Mouse (Mus musculus) ES-E14 (cell line): ENCODE measurements at regions not wholly inside any gene's neighbourhood (a gene's known extent, or its start where the extent isn't known, plus 50 kb on each side); places are given as distances from the start of the nearest gene placed in this dataset.

Source experiments
- CHD2 ChIP-seq: IDR thresholded peaks from 2 replicates; pipeline ENCODE4 v1.6.1; 2014; ENCODE audit warnings: mild to moderate bottlenecking, low read depth, low read length, inconsistent platforms
- HCFC1 ChIP-seq: IDR thresholded peaks from 2 replicates; pipeline ENCODE4 v1.6.1; 2012; ENCODE audit warnings: low read length, inconsistent platforms, borderline replicate concordance; ENCODE audit not compliant: insufficient read depth
- MAFK ChIP-seq: IDR thresholded peaks from 2 replicates; pipeline ENCODE4 v1.6.1; 2014; ENCODE audit warnings: mild to moderate bottlenecking, low read depth, low read length, inconsistent platforms; ENCODE audit not compliant: insufficient read depth
- ZC3H11A ChIP-seq: IDR thresholded peaks from 2 replicates; pipeline ENCODE4 v1.6.1; 2012; ENCODE audit warnings: low read depth, mild to moderate bottlenecking, inconsistent platforms, low read length, borderline replicate concordance
- ZNF384 ChIP-seq: IDR thresholded peaks from 2 replicates; pipeline ENCODE4 v1.6.1; 2012; ENCODE audit warnings: low read depth, low read length, inconsistent platforms

DNA sequence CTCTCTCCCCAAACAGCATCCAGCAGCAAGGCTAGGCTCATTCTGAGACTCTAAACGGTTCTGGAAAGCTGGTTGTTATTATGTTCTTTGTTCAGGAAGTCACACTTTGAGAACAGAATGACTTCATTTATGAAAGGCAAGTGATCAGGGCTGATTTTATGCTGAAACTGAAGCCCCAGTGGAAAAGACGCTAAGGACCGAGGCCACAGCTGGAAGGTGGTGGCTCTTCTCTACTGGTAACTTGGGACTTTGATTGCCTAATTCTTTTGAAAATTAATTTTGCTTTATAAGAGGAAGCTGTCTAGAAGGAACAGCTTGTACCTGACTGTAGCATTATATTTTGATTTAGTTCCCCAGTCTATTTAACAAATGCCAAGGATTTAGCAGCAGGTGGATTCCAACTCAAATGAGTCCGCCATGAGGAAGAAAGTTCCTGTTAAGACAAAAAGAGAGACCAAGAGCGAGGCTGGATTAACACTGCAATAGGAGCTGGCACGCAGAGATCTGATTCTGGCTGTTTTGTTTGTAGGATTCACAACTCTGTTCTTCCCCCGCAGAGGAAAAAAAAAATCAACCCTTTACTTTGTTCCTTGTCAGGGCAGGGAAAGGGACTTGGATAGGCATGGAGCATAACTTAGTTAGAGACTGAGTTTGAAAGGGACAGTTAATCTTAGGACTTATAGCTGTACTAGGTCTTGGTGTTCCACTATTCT is 388.3 kb upstream of the Slc30a5 start:
- TF ChIP-seq ZNF384 (no peak), ZC3H11A (no peak), HCFC1 (no peak), MAFK (no peak), CHD2 (no peak)
